ENCODE assay signal across 9 mouse cellular contexts in the genomic region with DNA sequence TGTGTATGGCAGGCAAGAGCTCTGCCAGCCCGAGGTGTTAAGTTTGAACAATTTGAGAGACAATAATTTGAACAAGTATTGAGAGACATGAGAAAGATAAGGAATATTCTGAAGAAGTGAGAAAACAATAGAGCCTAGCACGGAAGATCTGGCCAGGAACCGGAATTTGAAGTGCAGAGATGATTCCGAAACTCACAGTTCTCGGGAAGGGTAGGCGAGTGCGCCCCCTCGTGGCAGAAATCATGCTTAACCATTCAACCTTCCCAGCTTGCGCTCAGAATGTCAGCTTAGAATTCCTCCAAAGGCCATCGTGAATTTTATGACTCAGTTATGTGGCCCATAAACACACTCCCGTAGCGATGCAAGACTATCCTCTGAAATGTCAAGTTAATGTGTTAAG. TPM values are rescaled to one million over a fixed set of nuclear protein-coding genes. Genes with fewer than 3 reads are reported as not detected.
DNase-seq lines count a peak whose midpoint lies in the region; ATAC-seq and TF ChIP-seq lines count a peak whose summit lies in the region.
"Had no signal": no experiment of that assay in that cellular context is flagged by ENCODE, and none has a peak within 500 bp of the region (broad histone marks: within the 10 kb centered on the region; RNA-seq: fewer than 3 reads in every experiment).

No protein-coding gene starts in this region.

- peak; percentile 78 for DNase-seq in ES-E14 (ENCODE audit: low read depth, low spot score)
- peak; percentile 73 for DNase-seq in cerebellum, adult 11-12 months
- peak; percentile 83 for DNase-seq in hindbrain, embryonic 10.5 days (ENCODE audit: low spot score)
- DNase-seq in layer of hippocampus, adult 8-10 months (ENCODE audit: low spot score in 2 of 2): peak; percentile 68 to 89
- DNase-seq in ovary, adult 18-20 months (ENCODE audit: low spot score): peak; percentile 49
- peak; percentile 55 to 59 for DNase-seq in thymus, adult 18-20 months

- no peak overlapping the region for H3K9ac ChIP-seq in ES-E14 (ENCODE audit: insufficient read depth, low read depth, low read length, poor library complexity, severe bottlenecking)
- H3K9ac ChIP-seq in forebrain, embryonic 15.5 days (replicated peaks): no peak overlapping the region
- no peak overlapping the region for H3K9ac ChIP-seq in lung, embryonic 15.5 days

- H3K4me2 ChIP-seq in forebrain, embryonic 15.5 days (replicated peaks): peak overlapping the region; percentile 10; the same call in 1 of the 2 replicates
- peak overlapping the region; percentile 49 for H3K4me2 ChIP-seq in lung, embryonic 15.5 days

- in situ Hi-C loops in ES-E14 (cut with MboI; ENCODE audit: low sequenced_read_pairs in 2 of 2, unreplicated experiment in 2 of 2): no loop called here

- no peaks in the 10 kb centered on the region for H3K36me3 ChIP-seq in ES-E14 (ENCODE audit: control insufficient read depth, insufficient read depth, low read length, poor library complexity, severe bottlenecking)
- H3K36me3 ChIP-seq in forebrain, embryonic 15.5 days: no peaks in the 10 kb centered on the region
- H3K36me3 ChIP-seq in hindbrain, embryonic 10.5 days: no peaks in the 10 kb centered on the region
- H3K36me3 ChIP-seq in lung, embryonic 15.5 days: no peaks in the 10 kb centered on the region

- no peak overlapping the region for H3K27ac ChIP-seq in ES-E14 (ENCODE audit: insufficient read depth, low read depth, low read length, poor library complexity, severe bottlenecking)
- no peak overlapping the region for H3K27ac ChIP-seq in forebrain, embryonic 15.5 days (replicated peaks)
- H3K27ac ChIP-seq in hindbrain, embryonic 10.5 days: no peak overlapping the region; the same call in 1 of the 2 replicates
- no peak overlapping the region for H3K27ac ChIP-seq in lung, embryonic 15.5 days
- H3K27ac ChIP-seq: macrophage had no signal

- peaks cover 0 to 2% of the 10 kb centered on the region in 2 experiments; a peak in 1 of 4 replicates for H3K4me1 ChIP-seq in ES-E14 (ENCODE audit: control insufficient read depth in 2 of 2, insufficient read depth in 2 of 2, low read length in 2 of 2, poor library complexity in 1 of 2)
- H3K4me1 ChIP-seq in forebrain, embryonic 15.5 days: peaks cover 15% of the 10 kb centered on the region
- peaks cover 8% of the 10 kb centered on the region for H3K4me1 ChIP-seq in hindbrain, embryonic 10.5 days (replicated peaks)
- peaks cover 28% of the 10 kb centered on the region for H3K4me1 ChIP-seq in lung, embryonic 15.5 days

- peaks cover 8% of the 10 kb centered on the region; the same call in 1 of the 2 replicates for H3K27me3 ChIP-seq in forebrain, embryonic 15.5 days
- H3K27me3 ChIP-seq in hindbrain, embryonic 10.5 days (ENCODE audit: insufficient read depth, poor library complexity, severe bottlenecking): peaks cover 31% of the 10 kb centered on the region
- H3K27me3 ChIP-seq in lung, embryonic 15.5 days: peaks cover 17% of the 10 kb centered on the region

- no peak overlapping the region for H3K4me3 ChIP-seq in ES-E14 (ENCODE audit: insufficient read depth in 1 of 2, low read depth in 1 of 2, low read length in 2 of 2, poor library complexity in 1 of 2, severe bottlenecking in 1 of 2)
- peak overlapping the region; percentile 2; the same call in 1 of the 2 replicates for H3K4me3 ChIP-seq in forebrain, embryonic 15.5 days
- peak overlapping the region; percentile 31 for H3K4me3 ChIP-seq in hindbrain, embryonic 10.5 days
- peak overlapping the region; percentile 23 for H3K4me3 ChIP-seq in lung, embryonic 15.5 days

- no peak for ATAC-seq in forebrain, embryonic 15.5 days (replicated peaks)
- no peak for ATAC-seq in lung, embryonic 15.5 days (ENCODE audit: borderline replicate concordance, extremely low read depth, low FRiP score, low TSS enrichment)

- WGBS in forebrain, embryonic 15.5 days: 2% methylated on average over 12 of the region's 12 CpGs
- 6% methylated on average over 12 of the region's 12 CpGs for WGBS in hindbrain, embryonic 10.5 days
- WGBS in lung, embryonic 15.5 days: 3% methylated on average over 12 of the region's 12 CpGs

- no peaks in the 10 kb centered on the region for H3K9me3 ChIP-seq in ES-E14 (ENCODE audit: control insufficient read depth, insufficient read depth, low read depth, low read length)
- no peaks in the 10 kb centered on the region for H3K9me3 ChIP-seq in forebrain, embryonic 15.5 days
- no peaks in the 10 kb centered on the region for H3K9me3 ChIP-seq in hindbrain, embryonic 10.5 days
- H3K9me3 ChIP-seq in lung, embryonic 15.5 days: no peaks in the 10 kb centered on the region

TF ChIP-seq in ES-E14, 5 proteins besides CTCF, POLR2A, EP300 and RAD21:
- no peak for TF ChIP-seq CHD2 (IDR thresholded peaks at IDR 0.05; ENCODE audit: low read depth, low read length)
- no peak for TF ChIP-seq HCFC1 (IDR thresholded peaks at IDR 0.05; ENCODE audit: borderline replicate concordance, insufficient read depth, low read length)
- TF ChIP-seq MAFK (IDR thresholded peaks at IDR 0.05; ENCODE audit: insufficient read depth, low read depth, low read length): no peak
- peak; percentile 76; the same call in 1 of the 2 replicates for TF ChIP-seq ZC3H11A (IDR thresholded peaks at IDR 0.05; ENCODE audit: borderline replicate concordance, low read depth, low read length)
- TF ChIP-seq ZNF384 (IDR thresholded peaks at IDR 0.05; ENCODE audit: low read depth, low read length): peak; percentile 52; the same call in 1 of the 2 replicates

RNA-seq across cellular contexts. Expression of a gene that starts 2.4 kb away (rescaled TPM):
- total RNA-seq in ES-E14 (2012; rRNA removed): 45.9 and 78.1 TPM in 2 replicates
- polyA plus RNA-seq in forebrain, embryonic 15.5 days (2015; fragmentation: Nextera tagmentation; extraction: Ambion mirVana): 64.1 and 64.8 TPM in 2 replicates
- 35.3 and 40.2 TPM in 2 replicates for polyA plus RNA-seq in hindbrain, embryonic 10.5 days (2016; fragmentation: Nextera tagmentation; extraction: Ambion mirVana)
- 100 to 1,000 TPM in 2 of 4 experiments, 10 to 100 TPM in 2; 79.7 to 113 (median 98.0) TPM for total RNA-seq in layer of hippocampus, adult 8-10 months (2022)
- polyA plus RNA-seq in lung, embryonic 15.5 days (2015; fragmentation: Nextera tagmentation; extraction: Ambion mirVana): 23.3 and 28.2 TPM in 2 replicates

RNA-seq across cellular contexts. Expression of a gene that starts 18.9 kb away (rescaled TPM):
- 39.8 and 56.3 TPM in 2 replicates for total RNA-seq in ES-E14 (2012; rRNA removed)
- 1.7 and 2.6 TPM in 2 replicates for polyA plus RNA-seq in forebrain, embryonic 15.5 days (2015; fragmentation: Nextera tagmentation; extraction: Ambion mirVana)
- polyA plus RNA-seq in hindbrain, embryonic 10.5 days (2016; fragmentation: Nextera tagmentation; extraction: Ambion mirVana): 3.1 and 3.6 TPM in 2 replicates
- 1 to 10 TPM; 6.6 to 9.8 (median 8.4) TPM for total RNA-seq in layer of hippocampus, adult 8-10 months (2022)
- polyA plus RNA-seq in lung, embryonic 15.5 days (2015; fragmentation: Nextera tagmentation; extraction: Ambion mirVana): 17.1 and 21.0 TPM in 2 replicates

RNA-seq across cellular contexts. Expression of a gene that starts 35.9 kb away (rescaled TPM):
- 6.0 and 7.2 TPM in 2 replicates for total RNA-seq in ES-E14 (2012; rRNA removed)
- 0.54 and 0.78 TPM in 2 replicates for polyA plus RNA-seq in forebrain, embryonic 15.5 days (2015; fragmentation: Nextera tagmentation; extraction: Ambion mirVana)
- 0.26 and 0.46 TPM in 2 replicates for polyA plus RNA-seq in hindbrain, embryonic 10.5 days (2016; fragmentation: Nextera tagmentation; extraction: Ambion mirVana)
- total RNA-seq in layer of hippocampus, adult 8-10 months (2022): 1 to 10 TPM in 2 of 4 experiments, under 1 TPM in 1, not detected in 1; 0.49 to 2.3 (median 2.0) TPM
- polyA plus RNA-seq in lung, embryonic 15.5 days (2015; fragmentation: Nextera tagmentation; extraction: Ambion mirVana): 0.95 and 1.1 TPM in 2 replicates

RNA-seq across cellular contexts. Expression of a gene that starts 37.3 kb away (rescaled TPM):
- total RNA-seq in ES-E14 (2012; rRNA removed): 98.8 and 99.2 TPM in 2 replicates
- polyA plus RNA-seq in forebrain, embryonic 15.5 days (2015; fragmentation: Nextera tagmentation; extraction: Ambion mirVana): 7.2 and 8.1 TPM in 2 replicates
- polyA plus RNA-seq in hindbrain, embryonic 10.5 days (2016; fragmentation: Nextera tagmentation; extraction: Ambion mirVana): 17.5 and 19.0 TPM in 2 replicates
- total RNA-seq in layer of hippocampus, adult 8-10 months (2022): 10 to 100 TPM; 18.1 to 24.6 (median 21.4) TPM
- polyA plus RNA-seq in lung, embryonic 15.5 days (2015; fragmentation: Nextera tagmentation; extraction: Ambion mirVana): 64.3 and 64.4 TPM in 2 replicates

Comparison
In these comparisons a context has a peak if more than half of its experiments do, and no peak if none do; other contexts are left out.
1. H3K4me3 ChIP-seq: peak in forebrain, embryonic 15.5 days (single experiment), hindbrain, embryonic 10.5 days (single experiment) and lung, embryonic 15.5 days (single experiment); none in ES-E14 (0 of 2).
2. Peak in every context shown above with its lines, with median percentiles within 50 percentile points of each other: DNase-seq.